Mouse (Mus musculus) cortical plate, adult 2 months (tissue): ENCODE measurements around the gene Itih5.

ENCODE experiments used
- CTCF ChIP-seq: fragments of 200-500 bp; IDR thresholded peaks from 2 replicates; pipeline ENCODE4 v1.5.1; 2011; ENCODE audit warnings: mild to moderate bottlenecking, control low read depth, low read length; ENCODE audit not compliant: insufficient read depth; ENCODE audit errors: extremely low read depth
- POLR2A ChIP-seq: fragments of 200-500 bp; IDR thresholded peaks from 2 replicates; pipeline ENCODE4 v1.6.1; 2011; ENCODE audit warnings: mild to moderate bottlenecking, low read length, control low read depth; ENCODE audit not compliant: insufficient read depth; ENCODE audit errors: extremely low read depth

GRCm38 (mm10) chr2:10288881-10289280 is 135.5 kb downstream of the Itih5 start:
- no peak for TF ChIP-seq CTCF
- no peak for TF ChIP-seq POLR2A
